Mouse (Mus musculus) MEL (cell line): ENCODE measurements around the gene Wdr90. TPM values are rescaled to one million over a fixed set of nuclear protein-coding genes. Genes with fewer than 3 reads are reported as not detected.
A peak's percentile ranks its signal among the peaks of the same experiment; 100 is the strongest.

ENCODE experiments used
- DNase-seq: peaks from one replicate; pipeline ENCODE4 v3.0.0; 2011; ENCODE audit warnings: low read depth, low spot score
- H3K27ac ChIP-seq: 2 replicates; pipeline ENCODE4 v1.5.1; 2012; ENCODE audit warnings: low read depth, mild to moderate bottlenecking, control low read depth, low read length, moderate library complexity; ENCODE audit not compliant: control insufficient read depth
- H3K27me3 ChIP-seq, 2 experiments: fragments of 150-350 bp in 1 of 2; sonication (generic) in 1 of 2; 2 replicates each; pipeline ENCODE4 v1.6.1; 2012; ENCODE audit warnings: low read length in 2 of 2, mild to moderate bottlenecking in 2 of 2, improper control_type of control experiment in 1 of 2, moderate library complexity in 1 of 2; ENCODE audit not compliant: insufficient read depth in 2 of 2, control insufficient read depth in 1 of 2
- H3K36me3 ChIP-seq, 2 experiments: 2 replicates each; pipeline ENCODE4 v1.6.1; 2012 to 2014; ENCODE audit warnings: low read length in 2 of 2, improper control_type of control experiment in 1 of 2, inconsistent platforms in 1 of 2, mild to moderate bottlenecking in 1 of 2; ENCODE audit not compliant: insufficient read depth in 2 of 2, control insufficient read depth in 1 of 2
- H3K4me1 ChIP-seq, 2 experiments: fragments of 150-350 bp in 1 of 2; sonication (generic) in 1 of 2; 2 replicates each; pipeline ENCODE4 v1.6.1; 2012; ENCODE audit warnings: low read length in 2 of 2, improper control_type of control experiment in 1 of 2, mild to moderate bottlenecking in 1 of 2; ENCODE audit not compliant: insufficient read depth in 2 of 2, control insufficient read depth in 1 of 2
- H3K4me3 ChIP-seq, 2 experiments: fragments of 150-350 bp in 1 of 2; sonication (generic) in 1 of 2; 2 replicates each; pipeline ENCODE4 v1.5.1; 2012; ENCODE audit warnings: low read depth in 2 of 2, low read length in 2 of 2, mild to moderate bottlenecking in 2 of 2, moderate library complexity in 2 of 2, control low read depth in 1 of 2, improper control_type of control experiment in 1 of 2; ENCODE audit not compliant: control insufficient read depth in 1 of 2, insufficient read depth in 1 of 2
- H3K79me2 ChIP-seq: 2 replicates; pipeline ENCODE4 v1.6.1; 2012; ENCODE audit warnings: mild to moderate bottlenecking, low read length, moderate library complexity; ENCODE audit not compliant: control insufficient read depth, poor library complexity, insufficient read depth
- H3K9ac ChIP-seq: 2 replicates; pipeline ENCODE4 v1.6.1; 2012; ENCODE audit warnings: low read depth, mild to moderate bottlenecking, control low read depth, low read length, moderate library complexity; ENCODE audit not compliant: control insufficient read depth, poor library complexity, severe bottlenecking
- H3K9me3 ChIP-seq: fragments of 150-350 bp; sonication (generic); replicated peaks from 2 replicates; pipeline ENCODE4 v1.6.1; 2012; ENCODE audit warnings: mild to moderate bottlenecking, low read length, improper control_type of control experiment, moderate library complexity; ENCODE audit not compliant: insufficient read depth
- BHLHE40 ChIP-seq: IDR thresholded peaks from 2 replicates; pipeline ENCODE4 v1.6.1; 2012; ENCODE audit warnings: low read depth, mild to moderate bottlenecking, inconsistent platforms, low read length, improper control_type of control experiment, borderline replicate concordance
- CHD1 ChIP-seq: IDR thresholded peaks from 2 replicates; pipeline ENCODE4 v1.6.1; 2012; ENCODE audit warnings: low read depth, mild to moderate bottlenecking, inconsistent platforms, low read length, improper control_type of control experiment
- CHD2 ChIP-seq: IDR thresholded peaks from 2 replicates; pipeline ENCODE4 v1.6.1; 2011; ENCODE audit warnings: low read length, improper control_type of control experiment
- CTCF ChIP-seq, 3 experiments: IDR thresholded peaks in 2 of 3; conservative IDR thresholded peaks in 1 of 3; 2 replicates each; pipeline ENCODE4 v1.5.1; 2011 to 2012; ENCODE audit warnings: low read length in 3 of 3, low read depth in 2 of 3, mild to moderate bottlenecking in 2 of 3, improper control_type of control experiment in 1 of 3, inconsistent platforms in 1 of 3, mixed read lengths in 1 of 3, moderate library complexity in 1 of 3; ENCODE audit not compliant: control insufficient read depth in 1 of 3, insufficient read depth in 1 of 3, poor library complexity in 1 of 3, severe bottlenecking in 1 of 3
- E2F4 ChIP-seq: IDR thresholded peaks from 2 replicates; pipeline ENCODE4 v1.6.1; 2011; ENCODE audit warnings: low read depth, low read length, improper control_type of control experiment, borderline replicate concordance
- EP300 ChIP-seq, 2 experiments: IDR thresholded peaks; 2 replicates each; pipeline ENCODE4 v1.6.1; 2011; ENCODE audit warnings: improper control_type of control experiment in 2 of 2, low read length in 2 of 2, low read depth in 1 of 2, mild to moderate bottlenecking in 1 of 2
- HCFC1 ChIP-seq: IDR thresholded peaks from 2 replicates; pipeline ENCODE4 v1.6.1; 2012; ENCODE audit warnings: low read depth, mild to moderate bottlenecking, inconsistent platforms, low read length, improper control_type of control experiment, moderate library complexity
- JUND ChIP-seq: IDR thresholded peaks from 2 replicates; pipeline ENCODE4 v1.6.1; 2011; ENCODE audit warnings: low read depth, mild to moderate bottlenecking, improper control_type of control experiment, low read length
- KAT2A ChIP-seq: conservative IDR thresholded peaks from 2 replicates; pipeline ENCODE4 v1.6.1; 2012; ENCODE audit warnings: low read depth, low read length, improper control_type of control experiment, inconsistent platforms
- MAFK ChIP-seq: IDR thresholded peaks from 2 replicates; pipeline ENCODE4 v1.6.1; 2011; ENCODE audit warnings: low read depth, mild to moderate bottlenecking, low read length, improper control_type of control experiment, borderline replicate concordance
- MAX ChIP-seq: IDR thresholded peaks from 2 replicates; pipeline ENCODE4 v1.6.1; 2011; ENCODE audit warnings: low read length, improper control_type of control experiment
- MAZ ChIP-seq: IDR thresholded peaks from 2 replicates; pipeline ENCODE4 v1.6.1; 2012; ENCODE audit warnings: low read depth, mild to moderate bottlenecking, inconsistent platforms, low read length, improper control_type of control experiment
- MEF2A ChIP-seq: IDR thresholded peaks from 2 replicates; pipeline ENCODE4 v1.6.1; 2014; ENCODE audit warnings: low read depth, mild to moderate bottlenecking, inconsistent platforms, low read length, improper control_type of control experiment; ENCODE audit not compliant: poor library complexity, insufficient replicate concordance, severe bottlenecking; ENCODE audit errors: extremely low read depth
- MXI1 ChIP-seq: IDR thresholded peaks from 2 replicates; pipeline ENCODE4 v1.6.1; 2011; ENCODE audit warnings: mild to moderate bottlenecking, low read depth, low read length, improper control_type of control experiment
- NELFE ChIP-seq: IDR thresholded peaks from 2 replicates; pipeline ENCODE4 v1.6.1; 2011; ENCODE audit warnings: low read depth, low read length, improper control_type of control experiment
- NRF1 ChIP-seq: IDR thresholded peaks from 2 replicates; pipeline ENCODE4 v1.6.1; 2014; ENCODE audit warnings: low read depth, mild to moderate bottlenecking, inconsistent platforms, low read length, improper control_type of control experiment, moderate library complexity; ENCODE audit not compliant: poor library complexity, insufficient read depth, severe bottlenecking
- POLR2A ChIP-seq, 2 experiments: IDR thresholded peaks; 2 replicates each; pipeline ENCODE4 v1.6.1; 2011 to 2012; ENCODE audit warnings: low read length in 2 of 2, mild to moderate bottlenecking in 2 of 2, control low read depth in 1 of 2, improper control_type of control experiment in 1 of 2, low read depth in 1 of 2, moderate library complexity in 1 of 2; ENCODE audit not compliant: control insufficient read depth in 1 of 2, insufficient read depth in 1 of 2, poor library complexity in 1 of 2
- RCOR1 ChIP-seq: IDR thresholded peaks from 2 replicates; pipeline ENCODE4 v1.6.1; 2012; ENCODE audit warnings: low read depth, mild to moderate bottlenecking, inconsistent platforms, low read length, improper control_type of control experiment
- SMC3 ChIP-seq: IDR thresholded peaks from 2 replicates; pipeline ENCODE4 v1.6.1; 2011; ENCODE audit warnings: low read depth, low read length, improper control_type of control experiment
- TAL1 ChIP-seq: IDR thresholded peaks from 2 replicates; pipeline ENCODE4 v1.6.1; 2012; ENCODE audit warnings: mild to moderate bottlenecking, inconsistent platforms, low read length, moderate library complexity, mixed read lengths
- TBP ChIP-seq: IDR thresholded peaks from 2 replicates; pipeline ENCODE4 v1.8.0; 2011; ENCODE audit warnings: low read depth, low read length, improper control_type of control experiment
- TCF12 ChIP-seq: IDR thresholded peaks from 2 replicates; pipeline ENCODE4 v1.6.1; 2014; ENCODE audit warnings: low read depth, mild to moderate bottlenecking, inconsistent platforms, low read length, improper control_type of control experiment, moderate library complexity
- UBTF ChIP-seq: IDR thresholded peaks from 2 replicates; pipeline ENCODE4 v1.6.1; 2012; ENCODE audit warnings: low read depth, mild to moderate bottlenecking, inconsistent platforms, low read length, improper control_type of control experiment, moderate library complexity, borderline replicate concordance; ENCODE audit not compliant: insufficient read depth
- USF1 ChIP-seq: IDR thresholded peaks from 2 replicates; pipeline ENCODE4 v1.6.1; 2014; ENCODE audit warnings: low read depth, mild to moderate bottlenecking, inconsistent platforms, low read length, improper control_type of control experiment, moderate library complexity
- USF2 ChIP-seq, 2 experiments: IDR thresholded peaks; 2 replicates each; pipeline ENCODE4 v1.6.1; 2011 to 2012; ENCODE audit warnings: improper control_type of control experiment in 2 of 2, low read length in 2 of 2, borderline replicate concordance in 1 of 2, inconsistent platforms in 1 of 2, low read depth in 1 of 2, mild to moderate bottlenecking in 1 of 2; ENCODE audit not compliant: insufficient read depth in 1 of 2
- ZC3H11A ChIP-seq: IDR thresholded peaks from 2 replicates; pipeline ENCODE4 v1.6.1; 2012; ENCODE audit warnings: low read depth, mild to moderate bottlenecking, inconsistent platforms, low read length, improper control_type of control experiment
- ZMIZ1 ChIP-seq: IDR thresholded peaks from 2 replicates; pipeline ENCODE4 v1.6.1; 2012; ENCODE audit warnings: low read depth, mild to moderate bottlenecking, inconsistent platforms, low read length, improper control_type of control experiment, moderate library complexity
- ZNF384 ChIP-seq: IDR thresholded peaks from 2 replicates; pipeline ENCODE4 v1.6.1; 2012; ENCODE audit warnings: low read depth, mild to moderate bottlenecking, inconsistent platforms, low read length, improper control_type of control experiment
- polyA plus RNA-seq, 2 experiments: library from polyadenylated mRNA; stranded (reverse) in 1 of 2; unstranded in 1 of 2; fragments of >175 nt in 1 of 2; fragments of >200 nt in 1 of 2; gene quantifications; 2 replicates each; pipeline versions ENCODE4 v1.2.1 to v1.2.4; 2012; ENCODE audit warnings: low replicate concordance in 2 of 2, low read depth in 1 of 2; ENCODE audit not compliant: insufficient read length in 2 of 2, insufficient read depth in 1 of 2, missing spikeins in 1 of 2
- total RNA-seq: library from RNA; depleted of rRNA; stranded (reverse); fragments of 300-350 nt; gene quantifications from 2 replicates; pipeline ENCODE4 v1.2.3, GENCODE M21; 2012

Wdr90 gene
- total and polyA plus RNA-seq, 3 experiments, result 23.7 to 44.5 TPM; not detected in 1

DNA sequence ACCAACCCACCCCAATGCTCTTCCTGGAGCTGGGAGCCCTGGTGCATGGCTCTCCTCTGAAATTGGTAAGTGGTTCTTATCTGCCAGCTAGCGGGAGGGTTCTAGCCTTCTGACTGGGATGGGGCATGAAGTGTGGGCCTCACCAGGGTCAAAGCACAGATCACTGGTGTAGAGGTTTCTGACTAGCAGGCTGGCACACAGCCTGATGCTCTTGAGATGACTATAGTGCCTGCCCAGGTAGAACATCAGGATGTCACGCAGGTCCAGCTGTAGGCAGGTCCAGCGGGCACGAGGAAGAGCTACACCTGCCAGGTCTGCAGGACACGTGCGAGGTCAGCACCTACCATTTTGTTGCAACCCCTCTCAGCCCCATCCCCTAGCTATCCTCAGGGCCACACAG is 1.1 kb downstream of the Wdr90 start:
- no peak overlapping the region for H3K4me3 ChIP-seq
- no peak overlapping the region for H3K27ac ChIP-seq
- H3K9ac ChIP-seq, result peak overlapping the region; percentile 69
- DNase-seq, result no peak
- no peaks in the 10 kb centered on the region for H3K9me3 ChIP-seq
- peaks cover 3% of the 10 kb centered on the region for H3K79me2 ChIP-seq
- no peaks in the 10 kb centered on the region for H3K27me3 ChIP-seq
- TF ChIP-seq CTCF (IDR thresholded peaks at IDR 0.05 in 2 of 3, conservative IDR thresholded peaks at IDR 0.05 in 1 of 3; ENCODE audit: control insufficient read depth in 1 of 3, insufficient read depth in 1 of 3, low read depth in 2 of 3, low read length in 3 of 3, poor library complexity in 1 of 3, severe bottlenecking in 1 of 3) (no peak), TBP (no peak), USF1 (no peak), MXI1 (no peak), KAT2A (no peak), POLR2A (IDR thresholded peaks at IDR 0.05; ENCODE audit: control insufficient read depth in 1 of 2, insufficient read depth in 1 of 2, low read depth in 1 of 2, low read length in 2 of 2, poor library complexity in 1 of 2) (no peak), RCOR1 (no peak), EP300 (IDR thresholded peaks at IDR 0.05; ENCODE audit: low read depth in 1 of 2, low read length in 2 of 2) (no peak), CHD2 (no peak), TCF12 (no peak), ZC3H11A (no peak), MAZ (no peak), USF2 (IDR thresholded peaks at IDR 0.05; ENCODE audit: borderline replicate concordance in 1 of 2, insufficient read depth in 1 of 2, low read depth in 1 of 2, low read length in 2 of 2) (no peak), NRF1 (no peak), NELFE (no peak), MEF2A (no peak), HCFC1 (no peak), ZNF384 (no peak)
- H3K36me3 ChIP-seq, result peaks cover 0 to 9% of the 10 kb centered on the region in 2 experiments; a peak in 2 of 4 replicates
- peaks cover 0 to 16% of the 10 kb centered on the region in 2 experiments; a peak in 2 of 4 replicates for H3K4me1 ChIP-seq

GRCm38 (mm10) chr17:25844396-25844901 is 16.9 kb downstream of the Wdr90 start, which contains the start of gene Rhot2:
Rhot2 (minus strand) TSS chr17:25844851.
- Histone ChIP-seq H3K79me2 (peaks cover 11% of the 10 kb centered on the region), H3K4me1 (peaks cover 3 to 15% of the 10 kb centered on the region in 2 experiments; a peak in 3 of 4 replicates), H3K36me3 (peaks cover 0 to 3% of the 10 kb centered on the region in 2 experiments; a peak in 2 of 4 replicates), H3K27ac (peak within 1 kb of the TSS; percentile 79), H3K27me3 (no peaks in the 10 kb centered on the region), H3K4me3 (peak within 1 kb of the TSS; percentile 75 to 86), H3K9me3 (no peaks in the 10 kb centered on the region), H3K9ac (peak within 1 kb of the TSS; percentile 89)
- peak; percentile 96 for DNase-seq
- no peak for TF ChIP-seq KAT2A
- peak; percentile 54; the same call in 1 of the 2 replicates for TF ChIP-seq MXI1
- no peak for TF ChIP-seq JUND
- no peak for TF ChIP-seq MAFK
- peak; percentile 82 for TF ChIP-seq ZMIZ1
- TF ChIP-seq MEF2A, result no peak
- no peak for TF ChIP-seq CHD1
- no peak for TF ChIP-seq SMC3
- TF ChIP-seq TCF12, result peak; percentile 62
- peak; percentile 77 for TF ChIP-seq TBP
- TF ChIP-seq BHLHE40, result no peak
- TF ChIP-seq NELFE, result peak; percentile 78
- no peak for TF ChIP-seq CHD2
- no peak for TF ChIP-seq TAL1
- no peak for TF ChIP-seq E2F4
- peak; percentile 90 to 93 for TF ChIP-seq POLR2A (IDR thresholded peaks at IDR 0.05; ENCODE audit: control insufficient read depth in 1 of 2, insufficient read depth in 1 of 2, low read depth in 1 of 2, low read length in 2 of 2, poor library complexity in 1 of 2)
- TF ChIP-seq UBTF, result no peak
- TF ChIP-seq USF2 (IDR thresholded peaks at IDR 0.05; ENCODE audit: borderline replicate concordance in 1 of 2, insufficient read depth in 1 of 2, low read depth in 1 of 2, low read length in 2 of 2), result no peak
- 0 out of 4 replicates have a peak, but pooled peaks of 1 of the 2 experiments have one; percentile 20 for TF ChIP-seq EP300 (IDR thresholded peaks at IDR 0.05; ENCODE audit: low read depth in 1 of 2, low read length in 2 of 2)
- TF ChIP-seq MAX, result no peak
- peak in 1 of 3 experiments; percentile 29; a peak in 2 of 6 replicates for TF ChIP-seq CTCF (IDR thresholded peaks at IDR 0.05 in 2 of 3, conservative IDR thresholded peaks at IDR 0.05 in 1 of 3; ENCODE audit: control insufficient read depth in 1 of 3, insufficient read depth in 1 of 3, low read depth in 2 of 3, low read length in 3 of 3, poor library complexity in 1 of 3, severe bottlenecking in 1 of 3)
